Mouse (Mus musculus) cortical plate, adult 2 months (tissue): ENCODE measurements around the gene Bfsp1.

Source experiments
- CTCF ChIP-seq: fragments of 200-500 bp; IDR thresholded peaks from 2 replicates; pipeline ENCODE4 v1.5.1; 2011; ENCODE audit warnings: mild to moderate bottlenecking, control low read depth, low read length; ENCODE audit not compliant: insufficient read depth; ENCODE audit errors: extremely low read depth
- POLR2A ChIP-seq: fragments of 200-500 bp; IDR thresholded peaks from 2 replicates; pipeline ENCODE4 v1.6.1; 2011; ENCODE audit warnings: mild to moderate bottlenecking, low read length, control low read depth; ENCODE audit not compliant: insufficient read depth; ENCODE audit errors: extremely low read depth

- TF ChIP-seq CTCF (no peak), POLR2A (no peak)
Observed at GRCm38 (mm10) chr2:143795858-143796257, 67.1 kb downstream of the Bfsp1 start.
